Mouse (Mus musculus) cerebellum, postnatal 10 days (tissue): ENCODE measurements around the gene Tex19.1.
"Not testable (repeated sequence)": the region's sequence is repeated elsewhere in the genome, so short reads cannot be mapped to it uniquely, and the experiment has no call there.

Experiments
- DNase-seq, 2 experiments: peaks; one replicate each; pipeline ENCODE4 v3.0.0; 2021; ENCODE audit warnings: mixed read lengths in 2 of 2

Gene Tex19.1

DNA sequence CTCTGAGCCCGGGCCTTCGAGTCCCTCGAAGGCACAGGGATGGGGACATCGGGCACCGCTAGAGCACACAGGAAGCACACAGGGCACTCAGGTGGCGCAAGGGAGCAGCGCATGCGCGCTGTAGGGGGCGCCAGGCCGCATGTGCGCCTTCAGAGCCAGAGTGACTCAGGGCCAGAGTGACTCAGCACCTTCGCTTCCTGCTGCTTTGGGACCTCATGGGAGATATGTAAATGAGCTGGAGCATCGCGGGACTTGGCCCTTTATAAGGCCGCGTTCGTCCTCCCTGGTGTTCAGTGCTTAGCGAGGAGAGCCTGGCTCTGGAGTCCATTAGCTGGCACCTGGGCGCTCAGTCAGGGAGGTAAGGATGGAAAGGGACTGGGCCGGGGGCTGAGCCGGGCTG is at the start of gene Tex19.1:
TSS of gene Tex19.1 (plus strand) at position 279 of the 400 bp plus-strand sequence.
- DNase-seq = no peak

DNA sequence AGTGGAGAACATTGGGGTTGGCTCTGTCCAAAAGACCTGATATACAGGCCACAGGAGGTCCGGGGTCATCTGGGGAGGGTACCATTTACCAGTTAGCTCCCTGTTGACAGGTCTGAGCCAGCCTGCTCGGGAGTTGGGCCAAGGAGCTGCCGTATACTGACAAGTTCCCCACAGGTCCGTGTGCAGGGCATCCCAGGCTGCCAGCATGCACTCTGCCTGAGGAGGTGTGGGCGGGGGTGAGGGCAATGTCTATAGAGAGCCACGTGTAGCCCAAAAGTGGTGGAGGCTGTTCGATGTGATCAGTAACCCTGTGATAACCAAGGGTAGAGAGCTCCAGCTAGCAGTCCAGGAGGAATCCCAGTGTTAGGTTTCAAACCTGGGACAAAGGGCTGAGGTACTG is 46.2 kb upstream of the Tex19.1 start:
- DNase-seq = peak; percentile 10 to 18

DNA sequence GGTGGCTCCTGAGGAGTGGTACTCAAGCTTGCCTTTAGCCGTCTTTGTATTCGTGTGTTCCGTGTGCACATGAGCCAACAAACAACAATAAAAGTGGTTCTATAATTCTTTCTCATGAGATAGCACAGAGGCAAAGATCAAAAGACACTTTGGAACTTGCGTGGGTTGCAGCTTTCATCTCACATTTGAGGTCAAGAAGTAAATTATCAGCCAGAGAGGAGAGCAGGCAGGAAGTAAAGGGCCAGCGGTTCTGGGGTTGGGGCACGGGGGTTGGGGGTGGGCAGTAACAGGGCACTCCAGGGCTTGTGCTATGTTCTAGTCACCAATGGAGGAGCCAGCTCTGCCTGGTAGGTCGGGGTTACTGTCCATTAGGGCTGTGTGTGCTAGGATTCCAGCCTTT is 45.3 kb upstream of the Tex19.1 start:
- DNase-seq = no peak

DNA sequence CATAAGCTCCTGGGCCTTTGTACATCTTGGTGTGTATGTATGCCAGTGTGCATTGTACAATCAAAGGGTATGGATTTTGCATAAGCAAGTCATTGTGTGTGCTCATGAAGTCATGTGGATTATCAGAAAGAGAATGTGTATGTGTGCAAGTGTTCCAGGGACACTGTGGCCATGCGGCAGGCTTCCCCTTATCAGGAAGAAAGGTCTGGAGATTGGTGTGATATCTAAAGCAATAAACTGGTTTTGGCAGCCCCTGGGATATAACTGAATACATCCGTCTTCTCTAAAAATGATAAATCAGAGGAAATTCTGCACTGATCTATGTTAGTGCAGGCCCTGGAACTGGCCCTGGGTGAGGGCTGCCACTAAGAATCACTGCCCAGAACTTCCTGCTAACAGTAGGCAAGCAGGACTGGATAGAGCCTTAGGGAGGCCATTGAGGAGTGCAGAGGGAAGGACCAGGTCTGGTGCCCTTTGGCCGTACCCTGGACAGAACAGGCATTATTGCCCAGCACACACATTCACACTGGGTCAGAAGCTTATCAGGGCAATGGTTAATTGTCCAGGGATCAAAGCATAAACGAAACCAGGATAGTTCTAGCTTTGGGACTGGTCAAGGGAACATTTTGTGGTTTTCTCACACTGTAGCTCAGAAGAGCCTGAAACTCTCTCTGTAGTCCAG is 44.7 kb upstream of the Tex19.1 start:
- no peak for DNase-seq

DNA sequence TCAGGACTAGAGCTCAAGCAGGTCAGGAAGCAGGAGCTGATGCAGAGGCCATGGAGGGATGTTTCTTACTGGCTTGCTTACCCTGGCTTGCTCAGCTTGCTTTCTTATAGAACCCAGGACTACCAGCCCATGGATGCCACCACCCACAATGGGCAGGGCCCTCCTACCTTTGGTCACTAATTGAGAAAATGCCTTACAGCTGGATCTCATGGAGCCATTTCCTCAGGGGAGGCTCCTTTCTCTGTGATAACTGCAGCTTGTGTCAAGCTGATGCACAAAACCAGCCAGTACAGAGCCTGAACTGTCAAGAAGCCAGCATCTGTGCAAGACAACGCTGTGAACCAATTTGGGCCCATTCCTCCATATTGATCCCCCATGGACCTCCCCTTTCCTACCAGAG is 38.7 kb upstream of the Tex19.1 start:
- DNase-seq = not testable (repeated sequence)

DNA sequence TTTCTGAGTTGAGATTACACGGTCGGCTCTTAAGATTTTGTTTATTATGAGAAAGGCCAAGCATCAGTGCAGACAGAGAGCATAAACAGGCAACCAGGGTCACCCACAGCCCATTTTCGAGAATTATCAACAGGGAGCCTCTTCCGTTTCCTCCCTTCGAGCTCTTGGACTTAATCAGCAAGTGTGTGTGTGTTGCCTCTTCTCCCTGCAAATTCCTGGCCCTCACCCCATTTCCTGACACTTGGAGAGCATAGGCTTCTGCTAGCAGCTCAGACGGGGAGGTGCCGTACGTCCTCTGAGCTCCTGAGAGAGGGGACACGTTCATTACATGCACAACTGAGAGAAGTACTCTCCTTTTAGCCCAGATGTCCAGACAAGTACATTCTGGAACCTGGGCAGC is 37.9 kb upstream of the Tex19.1 start:
- DNase-seq = peak; percentile 24 to 29

DNA sequence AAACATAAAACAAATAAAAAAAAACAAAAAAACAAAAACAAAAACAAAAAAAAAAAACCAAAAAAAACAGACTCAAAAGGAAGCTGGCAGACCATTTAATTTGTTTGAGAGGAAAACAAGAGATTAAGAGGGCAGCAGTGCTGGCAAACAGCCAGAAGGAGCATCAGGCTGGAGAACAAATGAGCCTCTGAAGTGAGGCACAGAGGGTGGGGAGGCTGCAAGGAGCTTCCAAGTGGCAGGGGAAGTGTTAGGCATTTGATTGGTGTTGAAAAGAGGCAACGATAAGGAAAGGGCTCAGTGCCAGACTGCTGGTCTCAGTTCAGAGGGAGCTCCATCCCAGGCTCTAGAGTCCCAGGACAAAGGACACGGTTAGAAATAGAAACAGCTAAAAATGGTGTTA is 36.0 kb upstream of the Tex19.1 start:
- peak; percentile 70 to 77 for DNase-seq

DNA sequence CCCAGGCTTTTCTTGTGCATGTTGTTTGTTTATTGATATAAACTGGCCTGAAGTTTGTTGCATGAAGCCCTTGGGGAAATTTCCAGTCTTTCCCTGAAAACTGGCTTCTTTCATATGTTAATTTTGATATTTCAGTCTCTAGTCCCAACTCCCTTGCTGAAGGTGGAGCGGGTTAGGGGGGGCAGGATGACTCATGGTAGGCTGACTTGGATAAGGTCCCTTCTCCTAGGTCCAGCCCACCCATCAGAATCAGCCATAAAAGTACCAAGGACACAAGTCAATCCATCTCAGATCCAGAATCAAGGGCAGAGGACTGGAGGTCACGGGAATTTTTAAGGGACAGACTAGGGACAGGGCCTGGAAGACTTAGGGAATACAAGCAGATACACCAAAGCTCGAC is 34.9 kb upstream of the Tex19.1 start:
- no peak for DNase-seq

DNA sequence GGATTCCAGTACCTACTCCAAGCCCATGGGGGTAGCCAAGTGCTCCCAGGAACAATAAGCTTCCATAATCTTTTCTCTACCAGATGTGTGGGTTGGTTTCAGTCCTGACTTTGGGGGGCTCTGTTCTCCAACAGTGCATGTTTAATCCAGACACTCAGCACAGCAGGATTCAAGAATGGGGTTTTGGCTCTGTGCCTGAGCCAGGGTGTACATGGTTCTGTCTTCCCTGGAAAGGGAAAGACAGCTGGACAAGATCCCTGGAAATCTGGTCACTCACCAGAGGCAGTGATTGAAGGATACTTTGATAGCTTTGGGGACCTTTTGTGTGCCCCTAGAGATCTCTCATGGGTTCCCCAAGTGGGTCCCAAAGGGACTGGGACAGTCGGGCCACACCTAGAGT is 34.3 kb upstream of the Tex19.1 start:
- peak; percentile 38 to 45 for DNase-seq

DNA sequence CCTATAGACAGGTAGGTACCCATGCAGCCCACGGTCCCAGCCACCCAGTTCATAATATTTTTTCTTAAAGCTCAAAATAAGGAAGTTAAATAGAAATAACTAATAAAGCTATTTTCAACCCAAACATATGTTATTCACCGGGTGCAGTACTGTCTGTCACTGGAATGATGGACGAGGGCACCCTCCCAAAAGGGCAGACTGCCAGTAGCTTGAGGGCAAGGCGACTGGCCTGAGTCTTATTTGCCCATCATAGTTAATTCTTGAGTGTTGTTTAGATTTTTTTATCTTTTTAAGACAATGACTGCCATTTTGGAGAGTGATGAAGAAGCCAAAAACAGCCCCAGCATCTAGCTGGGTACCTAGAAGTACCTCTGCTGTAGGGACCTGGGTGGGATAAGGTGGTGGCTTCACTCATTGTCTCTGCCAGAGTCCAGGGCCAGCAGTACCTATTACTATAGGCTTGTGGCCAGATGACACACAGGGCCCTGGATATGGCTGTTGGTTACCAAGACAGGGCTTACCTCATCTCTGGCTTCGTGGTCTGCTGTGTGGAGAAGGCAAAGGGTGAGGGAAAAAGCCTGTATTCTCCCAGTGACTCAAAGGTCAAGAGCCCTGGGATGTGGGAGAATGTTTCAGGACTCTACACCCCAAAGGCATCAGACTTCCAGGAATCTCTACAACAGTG is 33.7 kb upstream of the Tex19.1 start:
- DNase-seq = peak; percentile 96

DNA sequence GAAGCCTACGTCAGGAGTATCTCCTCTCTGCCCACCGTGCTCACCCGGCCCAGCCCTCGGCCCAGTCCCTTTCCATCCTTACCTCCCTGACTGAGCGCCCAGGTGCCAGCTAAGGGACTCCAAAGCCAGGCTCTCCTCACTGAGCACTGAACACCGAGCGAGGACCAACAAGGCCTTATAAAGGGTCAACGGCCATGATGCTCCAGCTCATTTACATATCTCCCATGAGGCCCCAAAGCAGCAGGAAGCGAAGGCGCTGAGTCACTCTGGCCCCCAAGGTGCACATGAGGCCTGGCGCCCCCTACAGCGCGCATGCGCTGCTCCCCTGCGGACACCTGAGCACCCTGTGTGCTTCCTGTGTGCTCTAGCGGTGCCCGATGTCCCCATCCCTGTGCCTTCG is 27.8 kb upstream of the Tex19.1 start:
- no peak for DNase-seq

DNA sequence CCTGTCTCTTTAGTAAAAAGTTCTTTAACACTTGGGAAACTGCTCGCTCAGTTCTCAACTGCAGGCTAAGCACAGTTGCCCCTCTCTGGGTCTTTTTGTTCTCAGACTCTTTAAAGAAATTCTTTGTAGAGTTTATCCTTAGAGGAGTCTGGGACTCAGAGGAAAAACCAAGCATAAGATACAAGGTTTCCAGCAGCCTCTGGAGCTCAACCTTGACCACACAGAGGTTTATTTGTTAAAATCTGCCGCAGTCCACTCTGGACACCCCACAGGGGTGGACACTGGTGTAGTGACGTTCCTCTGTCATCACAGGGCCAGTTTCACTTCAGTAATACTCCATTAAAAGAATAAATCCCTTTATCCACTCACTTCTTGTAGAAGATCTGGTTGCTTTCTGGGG is 27.4 kb upstream of the Tex19.1 start, which contains the start of gene Tex19.2:
TSS of gene Tex19.2 (minus strand) at position 101 of the 400 bp plus-strand sequence.
- no peak for DNase-seq

DNA sequence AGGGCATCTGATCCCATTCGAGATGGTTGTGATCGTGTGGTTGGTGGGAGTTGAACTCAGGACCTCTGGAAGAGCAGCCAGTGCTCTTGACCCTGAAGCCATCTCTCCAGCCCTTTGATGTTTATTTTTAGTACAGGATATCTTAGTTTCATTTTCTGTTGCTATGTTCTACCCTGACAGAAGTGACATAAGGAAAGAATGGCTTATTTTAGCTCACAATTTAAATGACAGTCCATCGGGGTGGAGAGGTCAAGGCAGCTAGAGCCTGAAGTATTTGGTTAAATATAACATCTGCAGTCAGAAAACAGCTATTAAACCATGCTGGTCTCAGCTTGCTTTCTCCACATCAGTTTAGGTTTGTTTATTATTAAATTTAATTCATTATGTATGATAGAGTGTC is 24.8 kb upstream of the Tex19.1 start:
- no peak for DNase-seq

DNA sequence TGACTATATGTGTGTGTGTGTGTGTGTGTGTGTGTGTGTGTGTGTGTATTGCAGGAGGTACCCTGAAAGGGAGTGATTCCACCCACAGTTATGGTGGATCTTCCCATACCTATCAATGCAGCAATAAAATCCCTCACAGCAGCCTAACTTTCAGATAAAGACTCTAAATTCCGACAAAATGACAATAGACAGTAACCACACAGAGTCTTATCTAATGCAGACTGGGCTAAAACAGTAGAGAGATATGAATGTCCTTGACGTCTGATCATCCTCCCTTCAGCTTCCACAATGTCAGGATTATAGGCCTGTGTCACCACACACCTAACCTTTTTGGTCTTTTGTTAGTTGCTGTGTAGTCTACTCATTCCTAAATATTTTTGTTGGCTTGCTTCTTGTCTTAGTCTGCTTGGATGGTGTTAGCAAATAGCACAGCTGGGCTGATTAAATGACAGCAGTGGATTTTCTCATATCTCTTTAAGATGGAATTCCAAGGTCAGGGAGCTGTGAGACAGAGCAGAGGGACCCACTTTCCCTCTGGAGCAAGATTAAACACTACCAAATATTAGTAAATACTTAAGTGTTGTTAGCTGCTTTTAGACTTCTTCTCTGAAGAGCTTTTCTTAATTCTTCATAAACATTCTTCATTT is 23.8 kb upstream of the Tex19.1 start:
- DNase-seq = no peak

DNA sequence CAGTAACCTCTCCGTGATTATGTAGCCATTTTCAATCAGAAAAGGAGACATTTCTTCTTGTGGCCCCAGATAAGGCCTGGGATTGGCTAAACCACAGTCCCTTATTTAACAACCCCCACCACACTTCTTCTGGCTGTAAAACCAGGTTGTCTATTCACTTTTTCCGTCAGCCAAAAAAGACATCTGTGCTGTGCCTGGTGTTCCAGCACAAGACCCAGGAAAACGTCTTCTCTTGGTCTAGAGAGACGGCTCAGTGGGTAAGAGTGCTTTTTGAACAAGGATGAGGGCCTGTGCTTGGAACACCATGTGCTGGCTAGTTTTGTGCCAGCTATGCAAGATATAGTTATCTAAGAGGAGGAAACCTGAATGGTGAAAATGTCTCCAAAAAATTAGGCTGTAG is 22.5 kb upstream of the Tex19.1 start:
- no peak for DNase-seq

DNA sequence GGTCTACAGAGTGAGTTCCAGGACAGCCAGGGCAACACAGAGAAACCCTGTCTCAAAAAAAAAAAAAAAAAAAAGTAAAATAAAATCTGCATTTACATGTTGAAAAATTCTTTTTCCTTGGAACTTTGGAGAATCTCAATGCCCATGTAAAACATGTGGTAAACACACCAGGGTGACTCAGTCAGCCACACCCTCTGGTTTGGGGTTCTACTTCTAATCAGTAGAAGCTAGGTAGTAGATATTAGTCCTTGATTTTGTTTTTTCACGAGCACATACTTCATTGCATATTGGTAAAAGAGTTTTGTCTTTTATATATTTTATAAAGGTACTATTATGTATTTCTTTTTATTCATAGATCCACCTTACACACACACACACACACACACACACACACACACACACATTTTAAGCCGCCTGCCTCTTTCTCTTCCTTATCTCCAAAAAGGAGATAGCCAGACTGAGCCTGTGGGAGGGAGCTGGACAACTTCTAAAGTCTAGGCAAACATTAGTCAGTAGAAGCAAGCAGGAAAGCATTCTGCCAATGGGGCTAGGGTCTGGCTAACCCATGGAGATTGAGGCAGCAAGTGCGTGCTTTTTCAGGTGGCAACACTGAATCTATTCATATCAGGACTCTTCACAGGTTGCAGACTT is 20.3 kb upstream of the Tex19.1 start:
- no peak for DNase-seq

DNA sequence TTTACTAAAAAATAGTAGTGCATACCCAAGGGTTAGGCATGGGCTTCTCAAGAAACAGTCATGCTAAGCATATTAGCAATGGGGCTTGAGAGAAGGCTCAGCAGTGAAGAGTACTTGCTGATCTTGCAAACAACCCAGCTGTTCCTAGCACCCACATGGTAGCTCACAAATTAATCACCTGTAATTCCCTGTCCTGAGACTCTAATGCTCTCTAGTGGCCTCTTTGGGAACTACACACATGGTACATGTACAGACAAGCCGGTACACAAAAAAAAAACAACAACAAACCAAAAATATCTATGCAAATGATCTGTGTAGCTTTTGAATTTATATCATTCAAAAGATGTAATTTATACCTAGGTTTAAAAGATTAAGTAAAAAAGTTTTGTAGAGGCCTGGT is 19.5 kb upstream of the Tex19.1 start:
- peak; percentile 33 to 56 for DNase-seq

DNA sequence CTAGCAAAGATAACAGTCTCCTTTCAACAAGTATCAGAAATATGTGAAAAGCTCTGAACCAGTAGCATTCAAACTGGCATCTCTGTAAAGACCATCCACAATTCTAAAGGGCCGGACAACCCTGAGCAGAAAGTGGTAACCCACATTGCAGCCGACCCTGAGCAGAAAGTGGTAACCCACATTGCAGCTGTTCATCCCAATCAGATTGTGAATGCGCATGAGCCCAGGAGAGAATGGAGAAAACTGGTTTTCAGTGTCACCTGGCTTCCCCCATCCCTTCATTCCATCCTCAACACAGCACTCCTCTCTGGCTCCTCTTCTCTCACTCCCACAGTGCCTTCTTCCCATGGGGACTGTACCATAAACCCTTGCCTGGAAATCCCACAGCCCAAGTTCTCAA is 18.5 kb upstream of the Tex19.1 start:
- DNase-seq = no peak

DNA sequence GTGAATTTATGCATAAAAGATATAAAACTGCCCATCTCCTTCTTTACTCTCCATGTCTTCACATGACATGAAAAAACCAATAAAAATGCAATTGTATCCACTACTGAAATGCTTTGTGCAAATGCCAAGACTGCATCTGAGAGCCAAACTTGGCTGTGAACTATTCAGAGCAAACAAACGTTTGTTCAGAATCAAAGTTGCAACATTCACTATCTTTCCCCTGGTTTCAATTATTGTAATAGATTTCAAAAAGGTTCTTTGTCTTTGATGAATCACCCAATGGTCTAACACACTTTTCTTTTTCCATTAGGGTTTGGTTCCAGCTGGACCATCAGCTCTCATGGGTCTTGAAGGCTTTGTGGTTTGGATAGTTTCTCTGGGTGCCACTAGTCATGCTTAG is 16.3 kb upstream of the Tex19.1 start:
- DNase-seq = no peak

DNA sequence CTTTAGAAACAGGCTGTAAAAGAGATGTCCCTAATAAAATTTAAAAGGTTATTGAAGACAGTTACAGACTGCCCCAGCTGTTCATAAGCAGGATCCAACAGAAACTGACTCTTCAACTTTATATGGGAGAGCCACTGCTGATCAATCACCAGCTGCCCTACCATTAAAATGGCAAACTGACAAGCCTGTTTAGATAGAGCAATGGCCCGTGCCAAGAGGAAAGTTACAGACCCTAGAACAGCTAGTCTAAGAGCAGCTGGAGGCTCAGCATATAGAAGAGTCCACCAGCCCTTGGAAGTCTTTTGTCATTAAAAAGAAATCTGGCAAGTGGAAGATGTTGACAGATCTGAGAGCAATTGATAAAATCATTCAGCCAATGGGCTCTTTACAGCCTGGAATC is 11.3 kb upstream of the Tex19.1 start:
- no peak for DNase-seq

DNA sequence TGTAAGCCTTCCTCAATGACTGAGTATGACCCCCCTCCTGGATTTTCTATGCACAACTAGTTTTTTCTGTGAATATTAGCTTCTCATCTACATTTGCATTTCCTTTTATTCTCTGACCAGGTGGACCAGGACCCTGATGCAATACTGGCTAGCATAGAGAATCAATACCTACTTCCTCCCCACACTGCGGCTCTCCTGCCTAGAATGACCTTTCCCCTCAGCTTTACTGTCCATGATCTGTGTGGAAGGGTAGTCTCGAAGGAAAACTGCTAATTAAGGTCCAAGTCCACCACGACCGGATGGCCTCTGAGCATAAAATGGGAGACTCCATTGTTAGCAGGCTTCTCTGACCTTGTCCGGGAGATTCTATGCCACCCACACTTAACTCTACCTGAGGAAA is 8.3 kb upstream of the Tex19.1 start:
- DNase-seq = no peak

DNA sequence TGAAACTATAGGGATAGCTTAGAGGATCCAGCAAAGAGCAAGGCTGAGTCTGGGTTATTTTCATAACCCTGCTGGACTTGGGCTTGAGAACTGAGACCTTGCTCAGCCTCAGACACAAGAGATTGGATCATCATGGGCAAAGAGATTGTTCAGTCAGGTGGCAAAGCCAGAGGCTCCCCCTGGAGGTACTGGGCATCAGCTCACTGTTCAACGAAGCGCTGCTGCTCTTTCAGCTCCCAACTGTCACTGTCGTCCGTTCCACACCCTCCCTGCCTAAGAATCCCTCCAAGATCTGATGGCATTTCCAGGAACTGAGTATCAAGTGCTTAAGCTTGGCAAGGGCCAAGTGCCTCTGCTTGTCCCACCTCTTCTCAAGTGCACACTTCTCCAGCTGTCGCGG is 7.2 kb upstream of the Tex19.1 start:
- peak; percentile 61 for DNase-seq

DNA sequence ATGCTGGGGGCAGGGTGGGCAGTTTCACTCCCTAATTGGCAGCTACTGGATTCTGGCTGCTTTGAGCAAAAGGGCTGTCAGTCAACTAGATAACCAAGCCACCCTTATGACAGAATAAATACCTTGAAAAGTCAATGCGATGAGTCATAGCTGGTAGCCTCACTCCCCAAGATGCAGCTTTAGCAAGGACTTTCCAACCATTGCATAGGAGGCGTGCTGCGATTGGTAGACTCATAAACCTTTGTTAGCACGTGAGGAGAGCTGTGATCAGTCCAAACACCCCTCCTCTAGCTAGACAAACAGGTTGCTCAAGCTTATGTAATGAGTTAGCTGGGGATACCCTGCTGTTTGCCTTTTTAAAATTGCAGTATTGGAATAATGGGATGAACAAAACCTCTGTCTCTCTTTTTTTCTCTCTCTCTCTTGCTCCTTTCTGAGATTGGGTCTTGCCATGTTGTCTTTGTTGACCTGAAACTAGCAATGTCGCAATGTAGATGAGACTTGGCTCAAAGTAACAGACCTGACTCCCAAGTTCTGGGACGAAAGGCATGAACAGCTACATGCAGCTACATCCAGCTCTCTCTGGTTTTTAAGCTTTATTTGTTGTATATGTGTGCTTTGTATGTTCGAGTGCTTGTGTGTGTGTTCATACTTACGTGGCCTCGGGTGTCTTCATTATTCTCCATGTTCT is 2.5 kb upstream of the Tex19.1 start:
- no peak for DNase-seq
